Mouse (Mus musculus) monocyte, adult 2 months (primary cell): Measurements from ENCODE around the gene Igf1r.

Source experiments
- DNase-seq, 2 experiments: peaks; one replicate each; pipeline ENCODE4 v3.0.0; 2022; ENCODE audit warnings: low spot score in 2 of 2, low read depth in 1 of 2

Igf1r gene

GRCm38 (mm10) chr7:68221677-68222230 is 269.1 kb downstream of the Igf1r start:
- DNase-seq, result no peak

DNA sequence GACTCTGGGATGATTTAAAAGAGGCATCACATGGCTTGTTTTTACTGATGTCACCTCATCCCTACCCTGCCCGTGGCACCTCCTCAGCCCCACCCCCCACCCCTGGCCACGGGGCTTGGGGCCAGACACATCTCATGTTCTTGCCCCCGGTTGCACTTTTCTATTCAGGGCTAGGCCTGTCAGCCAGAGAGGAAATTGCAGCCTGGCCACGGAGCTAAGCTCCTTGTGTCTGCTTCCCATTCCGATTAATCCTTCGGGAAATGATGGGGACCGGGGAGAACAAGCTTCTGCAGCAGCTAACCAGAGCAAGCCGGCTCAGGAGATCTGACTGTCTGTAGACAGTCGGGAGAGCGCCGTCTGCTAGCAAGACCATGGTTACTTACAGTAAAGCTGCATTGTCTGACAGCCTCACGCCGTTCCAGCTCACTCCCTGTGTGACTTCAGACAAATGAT is 270.8 kb downstream of the Igf1r start:
- DNase-seq, result no peak

- DNase-seq, result no peak
Observed at GRCm38 (mm10) chr7:68224006-68224405, 271.4 kb downstream of the Igf1r start.

- no peak for DNase-seq
Observed at GRCm38 (mm10) chr7:68225427-68226054, 272.9 kb downstream of the Igf1r start.

DNA sequence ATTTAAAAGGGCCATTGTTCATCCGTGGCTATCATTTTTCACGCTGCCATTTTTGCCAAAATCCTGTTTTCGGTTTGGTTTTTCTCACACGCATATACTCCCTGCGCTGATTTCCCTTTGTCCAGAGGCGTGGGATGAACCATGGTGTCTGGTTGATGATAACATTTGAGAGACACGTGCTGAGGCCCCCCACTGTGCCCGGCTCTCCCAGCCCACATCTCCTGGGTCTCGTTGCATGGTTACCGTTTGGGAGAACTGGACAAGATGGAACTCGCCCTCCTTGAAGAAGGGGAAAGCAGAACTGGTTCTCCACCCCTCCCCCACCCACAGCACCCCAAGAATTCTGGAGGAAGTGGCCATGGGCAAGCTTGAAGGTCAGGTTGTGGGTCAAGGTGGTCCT is 274.4 kb downstream of the Igf1r start:
- no peak for DNase-seq

- no peak for DNase-seq
Observed at GRCm38 (mm10) chr7:68227621-68228020, 275.0 kb downstream of the Igf1r start.

DNA sequence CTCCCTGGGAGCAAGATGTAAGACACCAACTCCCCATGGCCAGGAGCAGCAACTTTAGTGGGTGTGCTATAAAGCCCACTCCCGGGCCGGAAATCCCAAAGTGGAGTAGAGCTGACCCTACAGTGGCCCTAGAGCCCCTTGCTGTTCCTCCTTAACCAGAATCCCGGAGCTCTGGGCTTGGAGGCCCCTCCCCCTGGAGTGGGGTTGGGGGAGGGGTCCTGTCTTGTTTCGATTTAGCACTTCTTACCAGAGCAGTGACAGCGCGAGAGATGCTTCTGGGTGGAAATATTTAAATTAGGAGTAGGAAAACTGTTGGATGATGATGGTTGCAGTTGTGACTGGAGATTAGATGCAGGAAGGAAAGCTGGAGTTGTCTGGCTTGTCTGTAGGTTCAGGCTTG is 275.9 kb downstream of the Igf1r start:
- DNase-seq, result no peak

DNA sequence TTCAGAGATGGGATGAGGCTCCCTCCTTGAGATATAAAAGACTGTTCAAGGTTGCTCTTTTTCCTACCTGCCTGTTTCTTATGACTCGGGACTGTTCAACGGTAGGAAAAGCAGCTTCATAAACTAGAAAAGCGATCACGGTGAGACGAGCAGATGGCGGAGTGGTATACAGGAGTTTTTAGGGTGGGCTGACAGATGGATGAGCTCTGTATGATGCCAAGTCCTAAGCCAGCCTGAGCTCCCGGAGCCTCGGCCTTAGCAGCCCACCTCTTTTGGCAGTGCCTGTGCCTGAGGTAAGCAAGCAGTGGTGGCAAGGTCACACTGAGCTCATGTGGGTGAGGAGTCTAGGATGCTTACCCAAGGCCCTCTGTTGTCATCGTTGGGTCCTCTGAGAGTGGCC is 278.2 kb downstream of the Igf1r start:
- DNase-seq, result no peak

GRCm38 (mm10) chr7:68232521-68232920 is 279.9 kb downstream of the Igf1r start:
- no peak for DNase-seq

- no peak for DNase-seq
Observed at GRCm38 (mm10) chr7:68233619-68234223, 281.1 kb downstream of the Igf1r start.

- no peak for DNase-seq
Observed at GRCm38 (mm10) chr7:68236817-68237216, 284.2 kb downstream of the Igf1r start.

- no peak for DNase-seq
Observed at GRCm38 (mm10) chr7:68239220-68239827, 286.7 kb downstream of the Igf1r start.

GRCm38 (mm10) chr7:68241205-68241604 is 288.6 kb downstream of the Igf1r start:
- DNase-seq, result no peak

DNA sequence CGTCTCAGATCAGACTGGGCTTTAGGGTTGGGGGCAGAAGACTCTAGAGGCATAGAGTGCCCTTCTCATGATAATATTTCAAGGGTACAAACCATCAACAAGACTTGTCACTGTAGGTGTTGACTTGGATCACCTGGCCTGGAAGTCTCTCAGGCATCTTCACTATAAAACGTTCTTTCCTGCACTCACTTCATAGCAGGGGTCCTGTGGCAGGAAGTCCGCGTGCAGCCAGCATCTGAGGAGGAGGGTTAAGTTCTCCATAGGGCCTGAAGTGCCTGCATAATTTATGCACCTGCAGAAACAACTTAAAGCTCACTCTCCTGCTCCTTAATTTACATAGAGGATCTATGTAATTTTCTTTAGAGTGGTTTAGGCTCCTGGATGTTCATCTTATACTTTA is 293.1 kb downstream of the Igf1r start:
- DNase-seq, result no peak

DNA sequence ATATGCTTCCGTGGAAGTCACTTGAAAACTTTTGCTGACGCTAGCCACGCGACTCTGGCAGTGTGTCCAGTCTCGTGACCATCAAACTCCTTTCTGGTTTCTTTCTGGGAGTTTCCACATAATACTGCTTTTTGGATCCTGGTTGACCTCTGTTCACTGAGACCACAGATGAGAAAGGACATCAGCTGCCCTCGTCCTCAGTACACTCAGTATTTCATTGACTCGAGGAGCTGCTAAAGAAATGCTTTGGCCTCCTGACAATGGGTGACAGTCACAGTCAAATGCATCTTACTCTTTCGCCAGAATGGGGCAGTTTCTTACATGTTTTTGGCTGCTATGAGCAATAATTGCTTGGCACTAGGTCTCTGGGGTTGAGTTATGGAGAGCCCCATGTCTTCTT is 293.6 kb downstream of the Igf1r start:
- no peak for DNase-seq

DNA sequence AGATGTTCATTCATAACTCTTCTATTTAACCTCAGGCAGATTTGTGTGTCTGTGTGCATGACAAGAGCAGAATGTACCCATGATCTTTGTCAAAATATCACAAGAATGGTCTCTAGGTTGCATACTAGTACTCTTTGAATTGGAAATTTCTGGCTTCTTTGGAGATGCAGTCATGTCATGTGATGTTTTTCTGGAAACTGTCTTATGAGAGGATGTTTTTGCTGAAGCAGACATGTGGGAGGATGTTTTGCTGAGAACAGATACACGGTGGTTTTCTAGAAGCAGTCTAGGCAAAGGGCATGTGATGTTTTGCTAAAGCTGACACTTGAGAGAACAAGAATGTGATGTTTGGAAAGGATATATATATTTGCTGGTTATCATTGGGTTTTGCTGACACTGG is 297.8 kb downstream of the Igf1r start:
- no peak for DNase-seq

DNA sequence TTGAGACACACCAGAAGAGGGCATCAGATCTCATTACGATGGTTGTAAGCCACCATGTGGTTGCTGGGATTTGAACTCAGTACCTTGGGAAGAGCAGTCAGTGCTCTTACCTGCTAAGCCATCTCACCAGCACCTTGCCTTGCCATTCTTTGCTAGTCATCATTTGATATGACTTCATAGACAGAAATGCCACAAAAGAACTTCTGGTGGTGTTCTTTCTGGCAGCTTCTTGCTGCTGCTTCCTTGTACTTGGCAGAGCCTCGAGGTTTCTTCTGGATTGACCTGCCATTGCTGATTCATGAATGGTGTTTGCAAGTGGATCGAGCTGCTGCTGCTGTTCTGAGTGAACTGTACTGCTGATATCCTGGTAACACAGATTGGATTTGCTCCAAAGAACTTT is 298.3 kb downstream of the Igf1r start:
- no peak for DNase-seq

DNA sequence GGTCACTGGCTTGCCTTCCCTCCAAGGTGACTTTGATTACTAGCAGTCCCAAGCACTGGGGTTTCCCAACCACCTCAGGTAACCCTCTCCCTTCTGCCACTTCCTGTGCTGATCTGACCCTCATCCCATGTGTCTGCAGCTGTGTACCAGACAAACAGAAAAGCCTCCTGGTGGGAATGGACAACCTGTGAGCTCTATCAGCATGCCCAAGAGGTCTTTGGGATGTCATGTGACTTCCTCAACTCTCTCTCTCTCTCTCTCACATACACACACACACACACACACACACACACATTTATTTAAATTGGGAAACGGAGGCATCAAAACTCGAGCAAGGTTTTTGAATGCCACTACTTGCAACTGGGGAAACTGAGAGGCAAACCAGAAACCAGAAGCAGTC is 305.1 kb downstream of the Igf1r start:
- DNase-seq, result no peak

GRCm38 (mm10) chr7:68258326-68259150 is 305.9 kb downstream of the Igf1r start:
- DNase-seq, result no peak

DNA sequence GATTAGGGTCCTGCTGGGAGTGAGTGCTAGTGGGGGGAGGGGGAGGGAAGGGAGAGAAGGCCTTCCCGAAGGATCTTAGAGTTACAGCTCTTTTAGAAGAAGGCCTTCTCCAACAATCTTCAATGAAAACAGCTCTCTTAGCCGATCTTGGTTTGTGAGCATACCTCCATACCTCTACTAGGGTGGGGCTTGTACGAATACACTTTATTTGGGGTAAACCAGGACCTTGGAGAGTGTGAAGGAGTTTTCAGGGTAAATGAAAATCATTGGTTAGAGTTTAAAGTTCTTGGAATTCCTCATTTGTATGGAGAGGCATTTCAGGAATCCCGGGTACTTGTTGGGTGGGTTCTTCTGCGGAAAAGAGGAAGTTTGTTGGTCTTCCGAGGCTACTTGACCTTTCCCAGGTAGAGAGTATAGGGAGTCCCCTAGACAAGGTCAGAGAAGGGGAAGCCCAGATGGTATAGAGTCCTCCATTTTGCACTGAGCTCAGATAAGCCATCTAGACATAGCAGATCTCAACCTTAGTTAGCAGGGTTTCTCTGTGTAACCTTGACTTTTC is 307.0 kb downstream of the Igf1r start:
- DNase-seq, result no peak

GRCm38 (mm10) chr7:68262612-68263200 is 310.1 kb downstream of the Igf1r start:
- DNase-seq, result no peak
